Mouse (Mus musculus): Measurements from ENCODE around the gene Abi3bp.

GRCm38 (mm10) chr16:56645251-56645650, 167.6 kb downstream of the Abi3bp start:
- TF ChIP-seq CTCF (IDR thresholded peaks at IDR 0.05; ENCODE audit: control insufficient read depth, insufficient read depth, low read length) (no peak), POLR2A (IDR thresholded peaks at IDR 0.05; ENCODE audit: borderline replicate concordance, control insufficient read depth, low read depth, low read length) (no peak)

All from bone marrow, adult 2 months (tissue).